Mouse (Mus musculus): ENCODE data around the gene Sparcl1. TPM values are rescaled to one million over a fixed set of nuclear protein-coding genes. Genes with fewer than 3 reads are reported as not detected.

The Sparcl1 gene
- polyA plus RNA-seq, 1 experiment, result 26.8 TPM

DNA sequence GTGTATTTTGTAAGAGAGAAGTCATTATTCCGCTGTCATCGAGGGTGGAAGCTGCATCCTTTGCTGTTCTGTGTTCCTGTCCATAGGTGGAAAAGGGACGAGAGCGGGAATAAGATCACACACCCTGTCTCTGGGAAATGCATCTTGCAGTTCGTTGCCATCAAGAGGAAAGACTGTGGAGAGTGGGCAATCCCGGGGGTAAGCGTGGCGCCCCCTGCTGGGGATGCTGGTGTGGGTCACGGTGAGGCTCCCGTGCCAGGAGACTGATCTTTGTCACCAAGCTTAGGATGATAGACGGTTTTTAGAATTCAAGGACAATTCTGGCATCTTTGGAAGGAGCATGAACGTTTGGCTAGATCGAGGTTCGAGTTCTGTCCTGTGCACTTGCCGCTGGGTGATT lies 55.5 kb downstream of the Sparcl1 start:
- 67% methylated on average over 15 of the region's 15 CpGs for WGBS
- H3K4me1 ChIP-seq (replicated peaks; ENCODE audit: control insufficient read depth, insufficient read depth, low read length), result no peaks in the 10 kb centered on the region
- no peak for TF ChIP-seq POLR2A (IDR thresholded peaks at IDR 0.05; ENCODE audit: control insufficient read depth, extremely low read depth, insufficient read depth, low read length, poor library complexity)
- TF ChIP-seq CTCF (IDR thresholded peaks at IDR 0.05; ENCODE audit: borderline replicate concordance, control insufficient read depth, extremely low read depth, insufficient read depth, low read length, poor library complexity), result peak; percentile 93; the same call in 1 of the 2 replicates
- H3K27ac ChIP-seq (ENCODE audit: control insufficient read depth, insufficient read depth, low read length), result no peak overlapping the region
- no peaks in the 10 kb centered on the region for H3K27me3 ChIP-seq (ENCODE audit: control insufficient read depth, insufficient read depth, low read length)
- DNase-seq, result peak; percentile 70
- peaks cover 21% of the 10 kb centered on the region for H3K36me3 ChIP-seq (ENCODE audit: control insufficient read depth, insufficient read depth, low read length)
- no peak overlapping the region for H3K4me3 ChIP-seq (ENCODE audit: control insufficient read depth, insufficient read depth, low read length)

DNA sequence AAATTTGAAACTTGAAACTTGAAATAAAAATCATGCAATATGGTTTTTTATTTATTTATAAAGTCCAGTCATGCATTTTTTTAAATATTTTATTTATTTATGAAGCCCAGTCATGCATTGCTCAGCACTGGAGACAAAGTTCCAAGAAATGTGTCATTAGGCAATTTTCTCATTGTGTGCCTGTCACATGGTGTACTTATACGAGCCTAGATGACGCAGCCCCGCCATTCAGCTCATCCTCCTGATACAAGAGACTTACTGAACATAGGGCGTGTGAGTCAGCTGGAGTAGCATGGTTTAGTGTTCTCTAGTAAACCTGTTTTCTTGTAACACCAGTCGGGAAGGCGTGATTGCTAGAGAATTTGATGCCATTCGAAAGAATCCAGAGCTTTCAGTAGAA lies 57.2 kb downstream of the Sparcl1 start:
- 97% methylated on average over 7 of the region's 7 CpGs for WGBS
- H3K4me1 ChIP-seq (replicated peaks; ENCODE audit: control insufficient read depth, insufficient read depth, low read length), result no peaks in the 10 kb centered on the region
- TF ChIP-seq CTCF (IDR thresholded peaks at IDR 0.05; ENCODE audit: borderline replicate concordance, control insufficient read depth, extremely low read depth, insufficient read depth, low read length, poor library complexity), result no peak
- TF ChIP-seq POLR2A (IDR thresholded peaks at IDR 0.05; ENCODE audit: control insufficient read depth, extremely low read depth, insufficient read depth, low read length, poor library complexity), result no peak

DNA sequence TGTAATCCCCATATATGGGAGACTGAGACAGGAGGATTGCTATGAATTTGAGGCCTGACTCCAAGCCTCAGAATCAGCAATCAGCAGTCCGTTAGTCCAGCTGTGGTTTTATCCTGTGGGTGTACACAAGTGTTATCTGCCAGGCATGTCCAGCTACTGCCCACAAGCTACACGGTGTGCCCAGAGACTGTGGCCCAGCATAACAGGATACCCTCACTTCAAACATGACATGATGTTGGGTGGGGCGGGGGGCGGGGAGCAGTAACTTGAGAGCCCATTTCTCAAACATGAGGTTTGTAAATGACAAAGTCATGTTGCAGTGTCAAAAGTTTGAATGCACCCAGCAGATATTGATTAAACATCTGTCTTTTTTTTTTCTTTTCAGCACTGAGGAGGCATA lies 57.7 kb downstream of the Sparcl1 start:
- H3K27me3 ChIP-seq (ENCODE audit: control insufficient read depth, insufficient read depth, low read length), result no peaks in the 10 kb centered on the region
- H3K27ac ChIP-seq (ENCODE audit: control insufficient read depth, insufficient read depth, low read length), result no peak overlapping the region
- TF ChIP-seq POLR2A (IDR thresholded peaks at IDR 0.05; ENCODE audit: control insufficient read depth, extremely low read depth, insufficient read depth, low read length, poor library complexity) (no peak), CTCF (IDR thresholded peaks at IDR 0.05; ENCODE audit: borderline replicate concordance, control insufficient read depth, extremely low read depth, insufficient read depth, low read length, poor library complexity) (no peak)
- WGBS, result 92% methylated on average over 4 of the region's 4 CpGs
- H3K36me3 ChIP-seq (ENCODE audit: control insufficient read depth, insufficient read depth, low read length), result peaks cover 21% of the 10 kb centered on the region; the same call in 1 of the 2 replicates
- no peak for DNase-seq
- no peaks in the 10 kb centered on the region for H3K4me1 ChIP-seq (replicated peaks; ENCODE audit: control insufficient read depth, insufficient read depth, low read length)
- H3K4me3 ChIP-seq (ENCODE audit: control insufficient read depth, insufficient read depth, low read length), result no peak overlapping the region

More for the DNA sequence above, 57.2 kb downstream of the Sparcl1 start:
- H3K4me3 ChIP-seq (ENCODE audit: control insufficient read depth, insufficient read depth, low read length), result no peak overlapping the region
- peaks cover 22% of the 10 kb centered on the region for H3K36me3 ChIP-seq (ENCODE audit: control insufficient read depth, insufficient read depth, low read length)
- H3K27me3 ChIP-seq (ENCODE audit: control insufficient read depth, insufficient read depth, low read length), result no peaks in the 10 kb centered on the region
- no peak overlapping the region for H3K27ac ChIP-seq (ENCODE audit: control insufficient read depth, insufficient read depth, low read length)
- DNase-seq, result no peak

DNA sequence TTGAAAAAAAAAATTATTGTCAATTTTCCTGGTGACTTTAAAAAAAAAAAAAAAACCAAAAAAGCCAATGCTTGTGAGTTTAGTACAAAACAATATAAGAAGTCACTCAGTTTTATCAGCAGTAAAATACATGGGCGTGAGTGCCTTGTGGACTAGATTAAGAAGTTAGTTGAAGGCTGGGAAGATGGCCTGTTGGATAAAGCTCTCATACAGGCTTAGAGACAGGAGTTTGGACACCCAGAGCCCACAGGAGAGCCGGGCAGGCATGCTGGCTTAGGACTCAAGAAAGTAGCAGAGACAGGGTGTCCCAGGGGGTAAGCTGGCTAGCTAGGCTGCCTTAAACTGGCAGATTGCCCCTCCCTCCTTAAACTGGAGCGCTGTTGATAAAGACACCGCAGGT lies 58.6 kb downstream of the Sparcl1 start:
- no peak overlapping the region for H3K4me3 ChIP-seq (ENCODE audit: control insufficient read depth, insufficient read depth, low read length)
- no peak overlapping the region for H3K27ac ChIP-seq (ENCODE audit: control insufficient read depth, insufficient read depth, low read length)
- H3K36me3 ChIP-seq (ENCODE audit: control insufficient read depth, insufficient read depth, low read length), result peaks cover 15% of the 10 kb centered on the region; the same call in 1 of the 2 replicates
- TF ChIP-seq CTCF (IDR thresholded peaks at IDR 0.05; ENCODE audit: borderline replicate concordance, control insufficient read depth, extremely low read depth, insufficient read depth, low read length, poor library complexity), result no peak
- TF ChIP-seq POLR2A (IDR thresholded peaks at IDR 0.05; ENCODE audit: control insufficient read depth, extremely low read depth, insufficient read depth, low read length, poor library complexity), result no peak
- no peak for DNase-seq
- WGBS, result 96% methylated on average over 4 of the region's 4 CpGs
- no peaks in the 10 kb centered on the region for H3K27me3 ChIP-seq (ENCODE audit: control insufficient read depth, insufficient read depth, low read length)
- H3K4me1 ChIP-seq (replicated peaks; ENCODE audit: control insufficient read depth, insufficient read depth, low read length), result no peaks in the 10 kb centered on the region

DNA sequence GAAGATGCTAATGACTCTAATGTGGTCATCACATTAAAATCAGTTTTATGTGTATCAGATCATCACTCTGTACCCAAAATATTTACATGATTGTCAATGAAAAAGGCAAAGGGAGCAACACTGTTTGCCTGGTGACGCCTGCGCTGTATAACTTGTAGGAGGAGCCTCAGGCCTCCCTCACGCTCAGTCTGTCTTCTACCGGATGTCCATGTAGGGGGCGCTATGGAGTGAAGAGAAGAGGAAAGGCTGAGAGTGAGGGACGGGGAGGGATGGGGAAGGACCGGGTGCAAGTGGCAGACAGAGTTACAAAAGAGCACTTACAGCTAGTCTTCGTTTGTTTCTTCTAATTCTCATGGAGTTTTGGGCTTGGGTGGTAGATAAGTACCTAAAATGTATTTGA lies 60.6 kb downstream of the Sparcl1 start:
- TF ChIP-seq POLR2A (IDR thresholded peaks at IDR 0.05; ENCODE audit: control insufficient read depth, extremely low read depth, insufficient read depth, low read length, poor library complexity) (no peak), CTCF (IDR thresholded peaks at IDR 0.05; ENCODE audit: borderline replicate concordance, control insufficient read depth, extremely low read depth, insufficient read depth, low read length, poor library complexity) (0 out of 2 replicates have a peak, but pooled peaks have one; percentile 25)
- H3K27ac ChIP-seq (ENCODE audit: control insufficient read depth, insufficient read depth, low read length), result no peak overlapping the region
- H3K4me3 ChIP-seq (ENCODE audit: control insufficient read depth, insufficient read depth, low read length), result no peak overlapping the region
- 82% methylated on average over 8 of the region's 8 CpGs for WGBS
- H3K4me1 ChIP-seq (replicated peaks; ENCODE audit: control insufficient read depth, insufficient read depth, low read length), result no peaks in the 10 kb centered on the region
- H3K36me3 ChIP-seq (ENCODE audit: control insufficient read depth, insufficient read depth, low read length), result peaks cover 8% of the 10 kb centered on the region; the same call in 1 of the 2 replicates
- DNase-seq, result peak; percentile 41
- no peaks in the 10 kb centered on the region for H3K27me3 ChIP-seq (ENCODE audit: control insufficient read depth, insufficient read depth, low read length)

DNA sequence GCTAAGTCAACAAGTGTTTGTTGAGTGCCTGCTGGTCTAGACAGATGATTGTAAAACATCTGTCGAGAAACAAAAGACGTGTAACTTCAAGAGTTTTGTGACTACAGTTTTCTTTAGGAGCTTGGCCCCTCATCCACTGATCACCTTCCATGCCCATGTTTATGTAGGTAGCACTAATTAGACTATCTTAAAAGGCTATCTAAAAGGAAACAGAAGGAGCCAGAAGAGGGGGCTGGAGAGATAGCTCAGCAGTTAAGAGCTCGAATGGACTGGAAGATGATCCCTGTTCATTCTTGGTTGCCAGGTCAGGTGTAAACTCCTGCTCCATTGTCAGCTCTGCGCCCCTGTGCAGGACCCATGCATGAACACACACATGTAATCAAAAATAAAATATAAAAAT lies 65.4 kb downstream of the Sparcl1 start:
- H3K4me3 ChIP-seq (ENCODE audit: control insufficient read depth, insufficient read depth, low read length), result no peak overlapping the region
- peaks cover 10% of the 10 kb centered on the region for H3K4me1 ChIP-seq (replicated peaks; ENCODE audit: control insufficient read depth, insufficient read depth, low read length)
- H3K27me3 ChIP-seq (ENCODE audit: control insufficient read depth, insufficient read depth, low read length), result no peaks in the 10 kb centered on the region
- no peak overlapping the region for H3K27ac ChIP-seq (ENCODE audit: control insufficient read depth, insufficient read depth, low read length)
- no peak for DNase-seq
- H3K36me3 ChIP-seq (ENCODE audit: control insufficient read depth, insufficient read depth, low read length), result peaks cover 8% of the 10 kb centered on the region; the same call in 1 of the 2 replicates
- WGBS, result 50% methylated on average over 4 of the region's 4 CpGs
- TF ChIP-seq CTCF (IDR thresholded peaks at IDR 0.05; ENCODE audit: borderline replicate concordance, control insufficient read depth, extremely low read depth, insufficient read depth, low read length, poor library complexity) (no peak), POLR2A (IDR thresholded peaks at IDR 0.05; ENCODE audit: control insufficient read depth, extremely low read depth, insufficient read depth, low read length, poor library complexity) (no peak)
